Mouse (Mus musculus): Measurements from ENCODE around the gene Bcl11b. TPM values are rescaled to one million over a fixed set of nuclear protein-coding genes. Genes with fewer than 3 reads are reported as not detected.

Bcl11b gene
- polyA plus RNA-seq (2015; fragmentation: Nextera tagmentation; extraction: Ambion mirVana), result 19.2 and 27.0 TPM in 2 replicates

- under 1% methylated on average over 19 of the region's 19 CpGs for WGBS
- Histone ChIP-seq H3K4me2 (replicated peaks) (peak within 1 kb of the TSS; percentile 84), H3K9me3 (no peaks in the 10 kb centered on the region), H3K27me3 (peaks cover 14% of the 10 kb centered on the region), H3K27ac (peak within 1 kb of the TSS; percentile 98), H3K36me3 (no peaks in the 10 kb centered on the region), H3K4me3 (replicated peaks) (peak within 1 kb of the TSS; percentile 96), H3K9ac (replicated peaks) (peak within 1 kb of the TSS; percentile 94), H3K4me1 (replicated peaks) (peaks cover 41% of the 10 kb centered on the region)
- ATAC-seq, result no peak
Measured at GRCm38 (mm10) chr12:108003483-108003882, at the start of gene Bcl11b. Gene Bcl11b (minus strand): TSS chr12:108003602.

- Histone ChIP-seq H3K9ac (replicated peaks) (no peak overlapping the region), H3K4me1 (replicated peaks) (no peaks in the 10 kb centered on the region), H3K27me3 (no peaks in the 10 kb centered on the region), H3K36me3 (no peaks in the 10 kb centered on the region), H3K27ac (no peak overlapping the region), H3K4me3 (replicated peaks) (no peak overlapping the region), H3K9me3 (no peaks in the 10 kb centered on the region), H3K4me2 (replicated peaks) (no peak overlapping the region)
- ATAC-seq, result no peak
- 81% methylated on average over 7 of the region's 7 CpGs for WGBS
Measured at GRCm38 (mm10) chr12:108050996-108051395, 47.6 kb upstream of the Bcl11b start.

GRCm38 (mm10) chr12:108049625-108050024 lies 46.2 kb upstream of the Bcl11b start:
- Histone ChIP-seq H3K27ac (no peak overlapping the region), H3K27me3 (no peaks in the 10 kb centered on the region), H3K4me3 (replicated peaks) (no peak overlapping the region), H3K4me2 (replicated peaks) (no peak overlapping the region), H3K9ac (replicated peaks) (no peak overlapping the region), H3K4me1 (replicated peaks) (no peaks in the 10 kb centered on the region), H3K9me3 (no peaks in the 10 kb centered on the region), H3K36me3 (no peaks in the 10 kb centered on the region)
- no peak for ATAC-seq
- 78% methylated on average over 13 of the region's 13 CpGs for WGBS

GRCm38 (mm10) chr12:108042239-108042571 lies 38.8 kb upstream of the Bcl11b start:
- no peaks in the 10 kb centered on the region for H3K27me3 ChIP-seq
- no peaks in the 10 kb centered on the region for H3K4me1 ChIP-seq (replicated peaks)
- no peak for ATAC-seq
- H3K36me3 ChIP-seq, result no peaks in the 10 kb centered on the region
- no peak overlapping the region for H3K27ac ChIP-seq
- no peak overlapping the region for H3K9ac ChIP-seq (replicated peaks)
- no peaks in the 10 kb centered on the region for H3K9me3 ChIP-seq
- no peak overlapping the region for H3K4me2 ChIP-seq (replicated peaks)
- H3K4me3 ChIP-seq (replicated peaks), result no peak overlapping the region
- WGBS, result 79% methylated on average over 3 of the region's 3 CpGs

GRCm38 (mm10) chr12:108041571-108042238 lies 38.3 kb upstream of the Bcl11b start:
- Histone ChIP-seq H3K36me3 (no peaks in the 10 kb centered on the region), H3K4me1 (replicated peaks) (no peaks in the 10 kb centered on the region), H3K27ac (no peak overlapping the region), H3K27me3 (no peaks in the 10 kb centered on the region), H3K9ac (replicated peaks) (no peak overlapping the region), H3K4me2 (replicated peaks) (no peak overlapping the region), H3K4me3 (replicated peaks) (no peak overlapping the region), H3K9me3 (no peaks in the 10 kb centered on the region)
- whole genome bisulfite sequencing, result 41% methylated on average over 12 of the region's 12 CpGs
- peak; percentile 53; the same call in 1 of the 2 replicates for ATAC-seq

- no peak overlapping the region for H3K4me3 ChIP-seq (replicated peaks)
- H3K27me3 ChIP-seq, result no peaks in the 10 kb centered on the region
- no peaks in the 10 kb centered on the region for H3K4me1 ChIP-seq (replicated peaks)
- no peaks in the 10 kb centered on the region for H3K9me3 ChIP-seq
- no peak overlapping the region for H3K27ac ChIP-seq
- H3K9ac ChIP-seq (replicated peaks), result no peak overlapping the region
- ATAC-seq, result no peak
- H3K36me3 ChIP-seq, result no peaks in the 10 kb centered on the region
- no peak overlapping the region for H3K4me2 ChIP-seq (replicated peaks)
- WGBS, result 72% methylated on average over 6 of the region's 6 CpGs
Measured at GRCm38 (mm10) chr12:108037446-108037845, 34.0 kb upstream of the Bcl11b start.

GRCm38 (mm10) chr12:108035412-108036078 lies 32.1 kb upstream of the Bcl11b start:
- Histone ChIP-seq H3K4me1 (replicated peaks) (no peaks in the 10 kb centered on the region), H3K36me3 (no peaks in the 10 kb centered on the region), H3K9me3 (no peaks in the 10 kb centered on the region), H3K4me2 (replicated peaks) (no peak overlapping the region), H3K4me3 (replicated peaks) (no peak overlapping the region), H3K27ac (no peak overlapping the region), H3K9ac (replicated peaks) (no peak overlapping the region), H3K27me3 (no peaks in the 10 kb centered on the region)
- WGBS, result 86% methylated on average over 13 of the region's 13 CpGs
- ATAC-seq, result no peak

- no peak for ATAC-seq
- 82% methylated on average over 15 of the region's 15 CpGs for WGBS
- no peaks in the 10 kb centered on the region for H3K9me3 ChIP-seq
Measured at GRCm38 (mm10) chr12:108022835-108023615, 19.6 kb upstream of the Bcl11b start.

GRCm38 (mm10) chr12:108012003-108012402 lies 8.6 kb upstream of the Bcl11b start:
- H3K4me3 ChIP-seq (replicated peaks), result no peak overlapping the region
- ATAC-seq, result no peak
- no peaks in the 10 kb centered on the region for H3K36me3 ChIP-seq
- H3K4me1 ChIP-seq (replicated peaks), result 0 out of 2 replicates have a peak, but pooled peaks cover 6% of the 10 kb centered on the region
- H3K27me3 ChIP-seq, result peaks cover 4% of the 10 kb centered on the region
- H3K27ac ChIP-seq, result no peak overlapping the region
- no peak overlapping the region for H3K4me2 ChIP-seq (replicated peaks)
- no peaks in the 10 kb centered on the region for H3K9me3 ChIP-seq
- 84% methylated on average over 12 of the region's 12 CpGs for WGBS
- H3K9ac ChIP-seq (replicated peaks), result no peak overlapping the region

More at GRCm38 (mm10) chr12:108022835-108023615, 19.6 kb upstream of the Bcl11b start:
- Histone ChIP-seq H3K36me3 (no peaks in the 10 kb centered on the region), H3K27me3 (no peaks in the 10 kb centered on the region), H3K4me3 (replicated peaks) (no peak overlapping the region), H3K27ac (no peak overlapping the region), H3K4me2 (replicated peaks) (no peak overlapping the region), H3K9ac (replicated peaks) (no peak overlapping the region), H3K4me1 (replicated peaks) (no peaks in the 10 kb centered on the region)

GRCm38 (mm10) chr12:108010346-108010745 lies 6.9 kb upstream of the Bcl11b start:
- Histone ChIP-seq H3K4me3 (replicated peaks) (no peak overlapping the region), H3K4me2 (replicated peaks) (no peak overlapping the region), H3K9me3 (no peaks in the 10 kb centered on the region), H3K36me3 (no peaks in the 10 kb centered on the region), H3K9ac (replicated peaks) (no peak overlapping the region), H3K27me3 (peaks cover 10% of the 10 kb centered on the region), H3K4me1 (replicated peaks) (peaks cover 18% of the 10 kb centered on the region), H3K27ac (no peak overlapping the region)
- WGBS, result 79% methylated on average over 11 of the region's 11 CpGs
- no peak for ATAC-seq

GRCm38 (mm10) chr12:108009156-108009555 lies 5.8 kb upstream of the Bcl11b start:
- Histone ChIP-seq H3K4me2 (replicated peaks) (no peak overlapping the region), H3K36me3 (no peaks in the 10 kb centered on the region), H3K9me3 (no peaks in the 10 kb centered on the region), H3K4me3 (replicated peaks) (no peak overlapping the region), H3K4me1 (replicated peaks) (peaks cover 29% of the 10 kb centered on the region), H3K27me3 (peaks cover 14% of the 10 kb centered on the region), H3K27ac (no peak overlapping the region), H3K9ac (replicated peaks) (0 out of 2 replicates have a peak overlapping the region, but pooled peaks have one; percentile 23)
- 32% methylated on average over 4 of the region's 4 CpGs for WGBS
- no peak for ATAC-seq
